Comparison of ENCODE assay signal across 23 mouse cellular contexts in the genomic region with DNA sequence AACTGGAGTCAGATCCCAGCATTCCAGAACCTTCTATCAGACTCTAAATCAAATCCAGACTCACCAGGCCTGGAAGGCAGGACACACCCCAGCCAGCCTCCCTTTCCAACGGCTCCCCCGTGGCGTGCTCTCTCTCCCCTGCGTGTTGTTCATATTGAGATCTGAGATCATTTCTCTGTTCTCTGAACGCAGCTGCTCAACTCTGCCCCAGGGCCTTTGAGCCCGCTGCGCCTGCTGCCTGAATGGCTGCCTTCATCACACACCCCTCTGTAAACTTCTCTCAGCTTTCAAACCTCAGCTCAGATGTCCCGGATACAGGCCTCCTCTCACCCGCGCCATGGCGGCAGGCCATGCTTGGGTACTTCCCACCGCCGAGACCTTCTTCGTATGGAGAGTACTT. TPM values are rescaled to one million over a fixed set of nuclear protein-coding genes. Genes with fewer than 3 reads are reported as not detected.
DNase-seq lines count a peak whose midpoint lies in the region; ATAC-seq lines count a peak whose summit lies in the region.
"Had no signal": no experiment of that assay in that cellular context is flagged by ENCODE, and none has a peak within 500 bp of the region (broad histone marks: within the 10 kb centered on the region; RNA-seq: fewer than 3 reads in every experiment).

No protein-coding gene starts in this region.

- H3K36me3 ChIP-seq in hindbrain, embryonic 10.5 days, result peaks cover 63% of the 10 kb centered on the region
- no peaks in the 10 kb centered on the region; the same call in 1 of the 2 replicates for H3K36me3 ChIP-seq in hindbrain, embryonic 16.5 days (ENCODE audit: control insufficient read depth, insufficient read depth, low read length)
- peaks cover 34% of the 10 kb centered on the region for H3K36me3 ChIP-seq in neural tube, embryonic 12.5 days
- H3K36me3 ChIP-seq in neural tube, embryonic 15.5 days, result peaks cover 11% of the 10 kb centered on the region
- H3K36me3 ChIP-seq in embryonic facial prominence, embryonic 12.5 days, result 0 out of 2 replicates have a peak, but pooled peaks cover 13% of the 10 kb centered on the region
- peaks cover 18% of the 10 kb centered on the region for H3K36me3 ChIP-seq in neural tube, embryonic 13.5 days
- no peaks in the 10 kb centered on the region for H3K36me3 ChIP-seq in heart, embryonic 11.5 days (ENCODE audit: control insufficient read depth, insufficient read depth, low read length)
- H3K36me3 ChIP-seq: heart, embryonic 15.5 days; liver, embryonic 15.5 days had no signal

- no peak overlapping the region for H3K4me2 ChIP-seq in hindbrain, embryonic 16.5 days (ENCODE audit: low read length)
- no peak overlapping the region for H3K4me2 ChIP-seq in neural tube, embryonic 12.5 days (replicated peaks)
- H3K4me2 ChIP-seq in neural tube, embryonic 15.5 days, result no peak overlapping the region
- no peak overlapping the region for H3K4me2 ChIP-seq in embryonic facial prominence, embryonic 12.5 days (replicated peaks)
- H3K4me2 ChIP-seq in neural tube, embryonic 13.5 days, result no peak overlapping the region
- no peak overlapping the region for H3K4me2 ChIP-seq in heart, embryonic 11.5 days
- H3K4me2 ChIP-seq: heart, embryonic 15.5 days; hindbrain, embryonic 15.5 days; liver, embryonic 15.5 days had no signal

- H3K9ac ChIP-seq in hindbrain, embryonic 16.5 days (ENCODE audit: low read depth, low read length), result no peak overlapping the region
- no peak overlapping the region for H3K9ac ChIP-seq in neural tube, embryonic 12.5 days
- H3K9ac ChIP-seq in neural tube, embryonic 15.5 days (replicated peaks), result no peak overlapping the region
- no peak overlapping the region for H3K9ac ChIP-seq in embryonic facial prominence, embryonic 12.5 days
- no peak overlapping the region for H3K9ac ChIP-seq in neural tube, embryonic 13.5 days
- H3K9ac ChIP-seq in heart, embryonic 11.5 days (ENCODE audit: low read depth, low read length), result no peak overlapping the region
- H3K9ac ChIP-seq: heart, embryonic 15.5 days; hindbrain, embryonic 15.5 days; liver, embryonic 15.5 days had no signal

- H3K27me3 ChIP-seq in hindbrain, embryonic 10.5 days (ENCODE audit: insufficient read depth, poor library complexity, severe bottlenecking), result no peaks in the 10 kb centered on the region
- H3K27me3 ChIP-seq in hindbrain, embryonic 16.5 days (replicated peaks; ENCODE audit: control insufficient read depth, insufficient read depth, low read length), result no peaks in the 10 kb centered on the region
- no peaks in the 10 kb centered on the region for H3K27me3 ChIP-seq in neural tube, embryonic 12.5 days (replicated peaks)
- no peaks in the 10 kb centered on the region for H3K27me3 ChIP-seq in neural tube, embryonic 15.5 days (replicated peaks)
- H3K27me3 ChIP-seq in embryonic facial prominence, embryonic 12.5 days, result 0 out of 2 replicates have a peak, but pooled peaks cover 2% of the 10 kb centered on the region
- no peaks in the 10 kb centered on the region for H3K27me3 ChIP-seq in neural tube, embryonic 13.5 days
- peaks cover 32% of the 10 kb centered on the region for H3K27me3 ChIP-seq in heart, embryonic 11.5 days (ENCODE audit: control insufficient read depth, insufficient read depth, low read length)
- H3K27me3 ChIP-seq: hindbrain, embryonic 15.5 days; liver, embryonic 15.5 days; Patski had no signal

- H3K4me1 ChIP-seq in hindbrain, embryonic 10.5 days (replicated peaks), result peaks cover 70% of the 10 kb centered on the region
- H3K4me1 ChIP-seq in hindbrain, embryonic 16.5 days (ENCODE audit: control insufficient read depth, insufficient read depth, low read depth, low read length), result peaks cover 4% of the 10 kb centered on the region
- peaks cover 30% of the 10 kb centered on the region for H3K4me1 ChIP-seq in neural tube, embryonic 12.5 days
- H3K4me1 ChIP-seq in neural tube, embryonic 15.5 days, result peaks cover 41% of the 10 kb centered on the region
- H3K4me1 ChIP-seq in embryonic facial prominence, embryonic 12.5 days, result peaks cover 30% of the 10 kb centered on the region
- peaks cover 46% of the 10 kb centered on the region for H3K4me1 ChIP-seq in neural tube, embryonic 13.5 days (replicated peaks)
- H3K4me1 ChIP-seq in heart, embryonic 11.5 days (ENCODE audit: control insufficient read depth, insufficient read depth, low read length), result no peaks in the 10 kb centered on the region; the same call in 1 of the 2 replicates
- H3K4me1 ChIP-seq: heart, embryonic 15.5 days; liver, embryonic 15.5 days had no signal

- ATAC-seq in hindbrain, embryonic 16.5 days, result no peak
- 0 out of 2 replicates have a peak, but pooled peaks have one; percentile 48 for ATAC-seq in neural tube, embryonic 12.5 days (ENCODE audit: low FRiP score, low read depth)
- no peak for ATAC-seq in neural tube, embryonic 15.5 days (ENCODE audit: low FRiP score)
- peak; percentile 32; the same call in 1 of the 2 replicates for ATAC-seq in embryonic facial prominence, embryonic 12.5 days (ENCODE audit: insufficient number of reproducible peaks, insufficient read depth, low FRiP score, low TSS enrichment)
- no peak; the same call in 1 of the 2 replicates for ATAC-seq in neural tube, embryonic 13.5 days (ENCODE audit: low read depth)
- no peak for ATAC-seq in heart, embryonic 11.5 days (replicated peaks; ENCODE audit: insufficient number of reproducible peaks, low FRiP score, low TSS enrichment)
- ATAC-seq: intestine, postnatal 0 days; Patski had no signal

- no peaks in the 10 kb centered on the region for H3K9me3 ChIP-seq in hindbrain, embryonic 10.5 days
- no peaks in the 10 kb centered on the region for H3K9me3 ChIP-seq in hindbrain, embryonic 16.5 days (ENCODE audit: control insufficient read depth, low read length)
- no peaks in the 10 kb centered on the region for H3K9me3 ChIP-seq in neural tube, embryonic 12.5 days
- H3K9me3 ChIP-seq in neural tube, embryonic 15.5 days (replicated peaks), result no peaks in the 10 kb centered on the region
- H3K9me3 ChIP-seq in embryonic facial prominence, embryonic 12.5 days, result no peaks in the 10 kb centered on the region
- no peaks in the 10 kb centered on the region for H3K9me3 ChIP-seq in neural tube, embryonic 13.5 days
- H3K9me3 ChIP-seq in heart, embryonic 11.5 days (replicated peaks; ENCODE audit: control insufficient read depth, low read length), result no peaks in the 10 kb centered on the region
- H3K9me3 ChIP-seq: heart, embryonic 15.5 days; hindbrain, embryonic 15.5 days; liver, embryonic 15.5 days had no signal

- no peak overlapping the region for H3K4me3 ChIP-seq in hindbrain, embryonic 10.5 days
- no peak overlapping the region for H3K4me3 ChIP-seq in hindbrain, embryonic 16.5 days (ENCODE audit: low read length)
- no peak overlapping the region for H3K4me3 ChIP-seq in neural tube, embryonic 12.5 days
- H3K4me3 ChIP-seq in neural tube, embryonic 15.5 days (replicated peaks), result no peak overlapping the region
- no peak overlapping the region for H3K4me3 ChIP-seq in embryonic facial prominence, embryonic 12.5 days
- H3K4me3 ChIP-seq in neural tube, embryonic 13.5 days, result no peak overlapping the region
- H3K4me3 ChIP-seq in heart, embryonic 11.5 days (ENCODE audit: low read depth, low read length), result no peak overlapping the region
- H3K4me3 ChIP-seq: heart, embryonic 15.5 days; hindbrain, embryonic 15.5 days; liver, embryonic 15.5 days had no signal

- DNase-seq in hindbrain, embryonic 10.5 days (ENCODE audit: low spot score), result peak; percentile 38
- DNase-seq in lung, adult 18-20 months, result no peak
- DNase-seq: adrenal gland, postnatal 36 days; cerebellum, adult 9-11 months; heart, adult 18-20 months; layer of hippocampus, postnatal 36 days; lung, postnatal 10 days; right cerebral cortex, postnatal 4 days; thymus, postnatal 14 days had no signal

- H3K27ac ChIP-seq in hindbrain, embryonic 10.5 days, result peak overlapping the region; percentile 60
- H3K27ac ChIP-seq in hindbrain, embryonic 16.5 days (ENCODE audit: low read depth, low read length), result no peak overlapping the region
- peak overlapping the region; percentile 37; the same call in 1 of the 2 replicates for H3K27ac ChIP-seq in neural tube, embryonic 12.5 days
- H3K27ac ChIP-seq in neural tube, embryonic 15.5 days (replicated peaks), result no peak overlapping the region
- peak overlapping the region; percentile 30 for H3K27ac ChIP-seq in embryonic facial prominence, embryonic 12.5 days
- H3K27ac ChIP-seq in neural tube, embryonic 13.5 days (replicated peaks), result peak overlapping the region; percentile 54; the same call in 1 of the 2 replicates
- H3K27ac ChIP-seq in heart, embryonic 11.5 days (ENCODE audit: low read depth, low read length), result no peak overlapping the region
- H3K27ac ChIP-seq: heart, embryonic 15.5 days; kidney, postnatal 0 days; liver, embryonic 15.5 days had no signal

- WGBS in hindbrain, embryonic 10.5 days, result 81% methylated on average over 14 of the region's 14 CpGs
- WGBS in hindbrain, embryonic 16.5 days, result 68% methylated on average over 14 of the region's 14 CpGs
- 61% methylated on average over 14 of the region's 14 CpGs for WGBS in neural tube, embryonic 12.5 days
- WGBS in neural tube, embryonic 15.5 days, result 49% methylated on average over 14 of the region's 14 CpGs
- WGBS in embryonic facial prominence, embryonic 12.5 days, result 36% methylated on average over 14 of the region's 14 CpGs
- WGBS in neural tube, embryonic 13.5 days, result 44% methylated on average over 14 of the region's 14 CpGs
- WGBS in heart, embryonic 11.5 days (ENCODE audit: insufficient replicate concordance), result 83% methylated on average over 14 of the region's 14 CpGs

RNA-seq across cellular contexts. Expression of a gene that starts 58.2 kb away (rescaled TPM):
- polyA plus RNA-seq in hindbrain, embryonic 10.5 days (2016; fragmentation: Nextera tagmentation; extraction: Ambion mirVana), result 0.05 TPM in 1 of 2 replicates, not detected in the other
- polyA plus RNA-seq in hindbrain, embryonic 16.5 days (2015; fragmentation: Nextera tagmentation; extraction: Ambion mirVana), result 0.05 and 0.06 TPM in 2 replicates
- polyA plus RNA-seq in neural tube, embryonic 12.5 days (2016; fragmentation: Nextera tagmentation; extraction: Ambion mirVana), result not detected in 2 replicates
- 0.05 and 0.10 TPM in 2 replicates for polyA plus RNA-seq in neural tube, embryonic 15.5 days (2015; fragmentation: Nextera tagmentation; extraction: Ambion mirVana)
- polyA plus RNA-seq in embryonic facial prominence, embryonic 12.5 days (2016; fragmentation: Nextera tagmentation; extraction: Ambion mirVana), result not detected in 2 replicates
- 0.10 TPM in 1 of 2 replicates, not detected in the other for polyA plus RNA-seq in neural tube, embryonic 13.5 days (2015; fragmentation: Nextera tagmentation; extraction: Ambion mirVana)
- polyA plus RNA-seq in heart, embryonic 11.5 days (2014; fragmentation: Nextera tagmentation; extraction: Ambion mirVana), result not detected in 2 replicates
- polyA plus RNA-seq: C2C12; heart, embryonic 15.5 days; intestine, postnatal 0 days; kidney, postnatal 0 days; limb, embryonic 11.5 days; liver, embryonic 15.5 days; Patski had no signal

Comparison
In these comparisons a context has a peak if more than half of its experiments do, and no peak if none do; other contexts are left out.
1. H3K27ac ChIP-seq: peak in hindbrain, embryonic 10.5 days (single experiment), neural tube, embryonic 12.5 days (single experiment), embryonic facial prominence, embryonic 12.5 days (single experiment) and neural tube, embryonic 13.5 days (single experiment); none in hindbrain, embryonic 16.5 days (single experiment), neural tube, embryonic 15.5 days (single experiment) and heart, embryonic 11.5 days (single experiment).
2. ATAC-seq: peak in neural tube, embryonic 12.5 days (single experiment) and embryonic facial prominence, embryonic 12.5 days (single experiment); none in hindbrain, embryonic 16.5 days (single experiment), neural tube, embryonic 15.5 days (single experiment), neural tube, embryonic 13.5 days (single experiment) and heart, embryonic 11.5 days (single experiment).